Mouse (Mus musculus) hindbrain, postnatal 0 days (tissue): Measurements from ENCODE around the gene Thbd. TPM values are rescaled to one million over a fixed set of nuclear protein-coding genes. Genes with fewer than 3 reads are reported as not detected.

Experiments
- ATAC-seq: fragments of 200-750 bp; cut with Nextera tagmentation; 2 replicates; pipeline ENCODE4 v1.8.0; 2017; ENCODE audit warnings: mild to moderate bottlenecking, moderate TSS enrichment, moderate library complexity
- DNase-seq: peaks from one replicate; pipeline ENCODE4 v3.0.0-alpha.2; 2015; ENCODE audit warnings: low spot score
- H3K27ac ChIP-seq: fragments of 300-500 bp; sonication (generic); 2 replicates; pipeline ENCODE4 v1.5.1; 2014; ENCODE audit warnings: mild to moderate bottlenecking
- H3K27me3 ChIP-seq: fragments of 300-500 bp; sonication (generic); 2 replicates; pipeline ENCODE4 v1.6.1; 2014; ENCODE audit warnings: low read length, mixed read lengths; ENCODE audit not compliant: insufficient read depth
- H3K36me3 ChIP-seq: fragments of 300-500 bp; sonication (generic); 2 replicates; pipeline ENCODE4 v1.6.1; 2014; ENCODE audit warnings: low read length, mixed read lengths; ENCODE audit not compliant: insufficient read depth
- H3K4me1 ChIP-seq: fragments of 300-500 bp; sonication (generic); 2 replicates; pipeline ENCODE4 v1.6.1; 2014; ENCODE audit warnings: antibody characterized with exemption, low read length, mixed read lengths; ENCODE audit not compliant: insufficient read depth
- H3K4me2 ChIP-seq: fragments of 300-500 bp; sonication (generic); 2 replicates; pipeline ENCODE4 v1.6.1; 2014; ENCODE audit warnings: low read depth, mild to moderate bottlenecking, low read length, moderate library complexity, mixed read lengths
- H3K4me3 ChIP-seq: fragments of 300-500 bp; sonication (generic); 2 replicates; pipeline ENCODE4 v1.5.1; 2014; ENCODE audit warnings: low read length
- H3K9ac ChIP-seq: fragments of 300-500 bp; sonication (generic); replicated peaks from 2 replicates; pipeline ENCODE4 v1.6.1; 2014; ENCODE audit warnings: mild to moderate bottlenecking, low read length, moderate library complexity, mixed read lengths
- H3K9me3 ChIP-seq: fragments of 300-500 bp; sonication (generic); 2 replicates; pipeline ENCODE4 v1.6.1; 2016; ENCODE audit warnings: low read length, mixed read lengths
- CTCF ChIP-seq: IDR thresholded peaks from 2 replicates; pipeline ENCODE4 v1.5.1; 2016; ENCODE audit warnings: antibody characterized with exemption, control low read depth, low read depth
- WGBS: fragments of 180-500 bp; shearing (Covaris S2); extraction: QIAGEN DNeasy Blood & Tissue Kit; methylation state at CpG from one replicate; pipeline ENCODE4 v1.1.7; 2014; 5-methylcytosine and 5-hydroxymethylcytosine counted together
- polyA plus RNA-seq: library from polyadenylated mRNA; unstranded; fragments of >200 nt; fragmentation: Nextera tagmentation; extraction: Ambion mirVana; gene quantifications from 2 replicates; pipeline ENCODE4 v1.2.1, GENCODE M21; 2015
- total RNA-seq: library from RNA; depleted of rRNA; stranded (reverse); fragments of >200 nt; gene quantifications from 2 replicates; pipeline ENCODE4 v1.2.3, GENCODE M21; 2014

Thbd gene
- total and polyA plus RNA-seq, 2 experiments from 2014 or later = 13.3 to 31.7 TPM

GRCm38 (mm10) chr2:148387652-148388581 is 20.1 kb downstream of the Thbd start:
- Histone ChIP-seq H3K27me3 (no peaks in the 10 kb centered on the region), H3K9ac (no peak overlapping the region), H3K4me2 (no peak overlapping the region), H3K4me3 (no peak overlapping the region), H3K9me3 (no peaks in the 10 kb centered on the region), H3K4me1 (no peaks in the 10 kb centered on the region), H3K36me3 (no peaks in the 10 kb centered on the region), H3K27ac (no peak overlapping the region)
- no peak for DNase-seq
- WGBS = 71% methylated on average over 6 of the region's 6 CpGs
- TF ChIP-seq CTCF = no peak
- no peak for ATAC-seq

GRCm38 (mm10) chr2:148386927-148387326 is 21.1 kb downstream of the Thbd start:
- no peaks in the 10 kb centered on the region for H3K9me3 ChIP-seq
- no peak overlapping the region for H3K4me2 ChIP-seq
- TF ChIP-seq CTCF = no peak
- 94% methylated on average over 2 of the region's 2 CpGs for WGBS
- H3K27ac ChIP-seq = no peak overlapping the region
- no peaks in the 10 kb centered on the region for H3K36me3 ChIP-seq
- H3K9ac ChIP-seq = no peak overlapping the region
- no peaks in the 10 kb centered on the region for H3K4me1 ChIP-seq
- H3K27me3 ChIP-seq = no peaks in the 10 kb centered on the region
- DNase-seq (no peak), ATAC-seq (no peak)
- no peak overlapping the region for H3K4me3 ChIP-seq

- 89% methylated on average over 3 of the region's 3 CpGs for WGBS
- no peak for ATAC-seq
Observed at GRCm38 (mm10) chr2:148386476-148386875, 21.5 kb downstream of the Thbd start.

GRCm38 (mm10) chr2:148381076-148381475 is 26.9 kb downstream of the Thbd start:
- no peak for TF ChIP-seq CTCF
- Histone ChIP-seq H3K9ac (no peak overlapping the region), H3K27ac (no peak overlapping the region), H3K36me3 (no peaks in the 10 kb centered on the region), H3K27me3 (no peaks in the 10 kb centered on the region), H3K9me3 (no peaks in the 10 kb centered on the region), H3K4me1 (no peaks in the 10 kb centered on the region), H3K4me2 (no peak overlapping the region), H3K4me3 (no peak overlapping the region)
- ATAC-seq = no peak
- no peak for DNase-seq
- WGBS = 90% methylated on average over 2 of the region's 2 CpGs

More at GRCm38 (mm10) chr2:148386476-148386875, 21.5 kb downstream of the Thbd start:
- Histone ChIP-seq H3K27me3 (no peaks in the 10 kb centered on the region), H3K4me2 (no peak overlapping the region), H3K9me3 (no peaks in the 10 kb centered on the region), H3K4me1 (no peaks in the 10 kb centered on the region), H3K4me3 (no peak overlapping the region), H3K9ac (no peak overlapping the region), H3K36me3 (no peaks in the 10 kb centered on the region), H3K27ac (no peak overlapping the region)
- TF ChIP-seq CTCF = no peak
- DNase-seq = no peak

- no peaks in the 10 kb centered on the region for H3K4me1 ChIP-seq
- H3K27me3 ChIP-seq = no peaks in the 10 kb centered on the region
- no peak overlapping the region for H3K4me2 ChIP-seq
- 73% methylated on average over 1 of the region's 1 CpGs for WGBS
- no peaks in the 10 kb centered on the region for H3K36me3 ChIP-seq
- TF ChIP-seq CTCF = no peak
- H3K9me3 ChIP-seq = no peaks in the 10 kb centered on the region
- no peak for ATAC-seq
- no peak overlapping the region for H3K4me3 ChIP-seq
- H3K27ac ChIP-seq = no peak overlapping the region
- no peak overlapping the region for H3K9ac ChIP-seq
- no peak for DNase-seq
Observed at GRCm38 (mm10) chr2:148379899-148380413, 28.0 kb downstream of the Thbd start.

- no peaks in the 10 kb centered on the region for H3K27me3 ChIP-seq
- no peak overlapping the region for H3K27ac ChIP-seq
- H3K4me2 ChIP-seq = no peak overlapping the region
- DNase-seq (no peak), ATAC-seq (no peak)
- H3K4me3 ChIP-seq = no peak overlapping the region
- H3K4me1 ChIP-seq = no peaks in the 10 kb centered on the region
- no peaks in the 10 kb centered on the region for H3K36me3 ChIP-seq
- H3K9me3 ChIP-seq = no peaks in the 10 kb centered on the region
- no peak overlapping the region for H3K9ac ChIP-seq
- WGBS = 77% methylated on average over 1 of the region's 1 CpGs
- no peak for TF ChIP-seq CTCF
Observed at GRCm38 (mm10) chr2:148378817-148379342, 29.1 kb downstream of the Thbd start.
